Mouse (Mus musculus) CD8-positive naive resting alpha-beta T cell, adult 57 days (primary cell): Measurements from ENCODE around the gene Gm8267. TPM values are rescaled to one million over a fixed set of nuclear protein-coding genes. Genes with fewer than 3 reads are reported as not detected.

Source experiments
- total RNA-seq: library from RNA; stranded (reverse); gene quantifications from one replicate; pipeline ENCODE4 v1.2.4, GENCODE M21; 2023

Gm8267 gene
- total RNA-seq = not detected

GRCm38 (mm10) chr14:44750240-44750639 is at the start of gene Gm8267:
Gm8267 (minus strand) TSS chr14:44750340.

GRCm38 (mm10) chr14:44706356-44706755 is 43.8 kb downstream of the Gm8267 start, which contains the start of gene Gm8257:
Gm8257 (minus strand) TSS chr14:44706456.

Other genes starting within 250 kb of the Gm8267 start
- gene Gm17093, start 232.1 kb downstream of the Gm8267 start, total RNA-seq = not detected
- not detected for gene Gm8247, start 167.2 kb downstream of the Gm8267 start, total RNA-seq
- gene Gm5624, start 122.4 kb downstream of the Gm8267 start, total RNA-seq = not detected
- not detected for gene Gm8257, start 43.9 kb downstream of the Gm8267 start, total RNA-seq
- gene Ptgdr, start 109.0 kb upstream of the Gm8267 start, total RNA-seq = not detected
- 2.8 TPM for gene Ptger2, start 237.9 kb upstream of the Gm8267 start, total RNA-seq